Mouse (Mus musculus) G1E (cell line): ENCODE results near the gene Cpeb1.

Experiments
- CTCF ChIP-seq: IDR thresholded peaks from 2 replicates; pipeline ENCODE4 v1.5.1; 2012; ENCODE audit warnings: low read depth, low read length, inconsistent platforms, mixed read lengths
- GATA1 ChIP-seq: IDR thresholded peaks from 2 replicates; pipeline ENCODE4 v1.6.1; 2012; ENCODE audit warnings: borderline replicate concordance, low read length, inconsistent platforms, mixed read lengths

DNA sequence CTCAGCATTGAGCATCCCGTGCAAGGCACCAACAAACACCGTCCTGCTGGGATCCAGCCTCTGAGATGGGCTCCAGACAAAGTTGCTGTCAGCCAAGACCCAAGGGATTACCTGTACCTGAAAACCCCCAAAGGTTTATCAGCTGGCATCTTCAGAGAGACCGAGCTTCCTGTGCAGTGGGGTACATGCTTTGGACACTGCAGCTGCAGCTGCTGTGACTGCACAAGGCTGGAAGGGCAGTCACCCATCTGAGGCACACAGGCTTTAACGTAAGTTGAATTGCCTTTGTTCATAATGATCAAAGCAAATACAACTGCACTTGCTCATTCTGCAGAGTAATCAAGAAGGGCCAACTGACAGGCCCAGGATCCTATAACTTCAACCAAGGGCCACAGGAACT is 103.4 kb downstream of the Cpeb1 start:
- no peak for TF ChIP-seq CTCF
- TF ChIP-seq GATA1: no peak
